Mouse (Mus musculus) C2C12 (cell line): Measurements from ENCODE around the gene Ddx20.

Source experiments
- CEBPB ChIP-seq: IDR thresholded peaks from one replicate; pipeline ENCODE4 v1.6.1; 2011; ENCODE audit warnings: low read depth, mild to moderate bottlenecking, control low read depth, moderate library complexity
- CTCF ChIP-seq: IDR thresholded peaks from one replicate; pipeline ENCODE4 v1.5.1; 2011; ENCODE audit not compliant: control insufficient read depth, insufficient read depth, insufficient read length
- FOSL1 ChIP-seq: IDR thresholded peaks from one replicate; pipeline ENCODE4 v1.8.0; 2011; ENCODE audit warnings: mild to moderate bottlenecking, low read length; ENCODE audit not compliant: poor library complexity, insufficient read depth, severe bottlenecking
- MAX ChIP-seq: IDR thresholded peaks from one replicate; pipeline ENCODE4 v1.6.1; 2011; ENCODE audit warnings: mild to moderate bottlenecking, control low read depth
- MYOG ChIP-seq: IDR thresholded peaks from one replicate; pipeline ENCODE4 v1.6.1; 2011; ENCODE audit not compliant: control insufficient read depth, insufficient read length; ENCODE audit errors: extremely low read depth
- USF1 ChIP-seq: IDR thresholded peaks from one replicate; pipeline ENCODE4 v1.6.1; 2011; ENCODE audit warnings: low read depth, mild to moderate bottlenecking, control low read depth, moderate library complexity

GRCm38 (mm10) chr3:105670801-105671200, 16.6 kb downstream of the Ddx20 start:
- no peak for TF ChIP-seq CTCF
- TF ChIP-seq USF1 = no peak
- no peak for TF ChIP-seq CEBPB
- no peak for TF ChIP-seq MAX
- no peak for TF ChIP-seq MYOG
- TF ChIP-seq FOSL1 = no peak
